Mouse (Mus musculus) C2C12 (cell line): Measurements from ENCODE around the gene Fam126a.

Experiments
- CEBPB ChIP-seq: IDR thresholded peaks from one replicate; pipeline ENCODE4 v1.6.1; 2011; ENCODE audit warnings: low read depth, mild to moderate bottlenecking, control low read depth, moderate library complexity
- CTCF ChIP-seq: IDR thresholded peaks from one replicate; pipeline ENCODE4 v1.5.1; 2011; ENCODE audit not compliant: control insufficient read depth, insufficient read depth, insufficient read length
- FOSL1 ChIP-seq: IDR thresholded peaks from one replicate; pipeline ENCODE4 v1.8.0; 2011; ENCODE audit warnings: mild to moderate bottlenecking, low read length; ENCODE audit not compliant: poor library complexity, insufficient read depth, severe bottlenecking
- MAX ChIP-seq: IDR thresholded peaks from one replicate; pipeline ENCODE4 v1.6.1; 2011; ENCODE audit warnings: mild to moderate bottlenecking, control low read depth
- MYOD1 ChIP-seq: IDR thresholded peaks from one replicate; pipeline ENCODE4 v1.6.1; 2011; ENCODE audit warnings: low read depth; ENCODE audit not compliant: control insufficient read depth, insufficient read length
- MYOG ChIP-seq: IDR thresholded peaks from one replicate; pipeline ENCODE4 v1.6.1; 2011; ENCODE audit not compliant: control insufficient read depth, insufficient read length; ENCODE audit errors: extremely low read depth
- USF1 ChIP-seq: IDR thresholded peaks from one replicate; pipeline ENCODE4 v1.6.1; 2011; ENCODE audit warnings: low read depth, mild to moderate bottlenecking, control low read depth, moderate library complexity

- no peak for TF ChIP-seq MYOD1
- no peak for TF ChIP-seq CTCF
- TF ChIP-seq MAX = no peak
- TF ChIP-seq USF1 = no peak
- no peak for TF ChIP-seq CEBPB
- no peak for TF ChIP-seq MYOG
- no peak for TF ChIP-seq FOSL1
These were observed 85.4 kb downstream of the Fam126a start for GRCm38 (mm10) chr5:23945056-23945455.
